Mouse (Mus musculus): ENCODE measurements at regions not wholly inside any gene's neighbourhood (a gene's known extent, or its start where the extent isn't known, plus 50 kb on each side); places are given as distances from the start of the nearest gene placed in this dataset.

- no peaks in the 10 kb centered on the region for H3K4me1 ChIP-seq (ENCODE audit: insufficient read depth, low read length)
- TF ChIP-seq CTCF (IDR thresholded peaks at IDR 0.05; ENCODE audit: low read depth), result no peak
- ATAC-seq (no peak), DNase-seq (ENCODE audit: low spot score) (no peak)
- WGBS, result 38% methylated on average over 4 of the region's 4 CpGs
- H3K4me3 ChIP-seq (ENCODE audit: low read length), result no peak overlapping the region
- no peaks in the 10 kb centered on the region for H3K9me3 ChIP-seq (ENCODE audit: low read length)
- H3K4me2 ChIP-seq (ENCODE audit: low read depth, low read length), result no peak overlapping the region
- no peak overlapping the region for H3K27ac ChIP-seq
- no peaks in the 10 kb centered on the region for H3K27me3 ChIP-seq (ENCODE audit: insufficient read depth, low read length)
- no peaks in the 10 kb centered on the region for H3K36me3 ChIP-seq (ENCODE audit: insufficient read depth, low read length)
- no peak overlapping the region for H3K9ac ChIP-seq (replicated peaks; ENCODE audit: low read length)
These were observed 799.6 kb downstream of the Nr2f2 start for GRCm38 (mm10) chr7:69566949-69567348.

- Histone ChIP-seq H3K4me3 (ENCODE audit: low read length) (no peak overlapping the region), H3K9me3 (ENCODE audit: low read length) (no peaks in the 10 kb centered on the region), H3K36me3 (ENCODE audit: insufficient read depth, low read length) (no peaks in the 10 kb centered on the region), H3K4me1 (ENCODE audit: insufficient read depth, low read length) (no peaks in the 10 kb centered on the region), H3K4me2 (ENCODE audit: low read depth, low read length) (no peak overlapping the region), H3K27ac (no peak overlapping the region), H3K27me3 (ENCODE audit: insufficient read depth, low read length) (no peaks in the 10 kb centered on the region), H3K9ac (replicated peaks; ENCODE audit: low read length) (no peak overlapping the region)
- 92% methylated on average over 2 of the region's 2 CpGs for WGBS
- DNase-seq (ENCODE audit: low spot score) (no peak), ATAC-seq (no peak)
- no peak for TF ChIP-seq CTCF (IDR thresholded peaks at IDR 0.05; ENCODE audit: low read depth)
These were observed 802.1 kb downstream of the Nr2f2 start for GRCm38 (mm10) chr7:69564432-69564831.

GRCm38 (mm10) chr7:69554776-69555175, 805.7 kb upstream of the Arrdc4 start:
- Histone ChIP-seq H3K27ac (no peak overlapping the region), H3K4me1 (ENCODE audit: insufficient read depth, low read length) (no peaks in the 10 kb centered on the region), H3K27me3 (ENCODE audit: insufficient read depth, low read length) (no peaks in the 10 kb centered on the region), H3K9ac (replicated peaks; ENCODE audit: low read length) (no peak overlapping the region), H3K4me3 (ENCODE audit: low read length) (no peak overlapping the region), H3K4me2 (ENCODE audit: low read depth, low read length) (no peak overlapping the region), H3K9me3 (ENCODE audit: low read length) (no peaks in the 10 kb centered on the region), H3K36me3 (ENCODE audit: insufficient read depth, low read length) (no peaks in the 10 kb centered on the region)
- 55% methylated on average over 8 of the region's 8 CpGs for WGBS
- no peak for TF ChIP-seq CTCF (IDR thresholded peaks at IDR 0.05; ENCODE audit: low read depth)
- DNase-seq (ENCODE audit: low spot score) (peak; percentile 16), ATAC-seq (no peak)

- H3K4me1 ChIP-seq (ENCODE audit: insufficient read depth, low read length), result no peaks in the 10 kb centered on the region
- no peak overlapping the region for H3K27ac ChIP-seq
- H3K4me2 ChIP-seq (ENCODE audit: low read depth, low read length), result no peak overlapping the region
- no peaks in the 10 kb centered on the region for H3K36me3 ChIP-seq (ENCODE audit: insufficient read depth, low read length)
- H3K4me3 ChIP-seq (ENCODE audit: low read length), result no peak overlapping the region
- H3K9me3 ChIP-seq (ENCODE audit: low read length), result no peaks in the 10 kb centered on the region
- WGBS, result 69% methylated on average over 6 of the region's 6 CpGs
- DNase-seq (ENCODE audit: low spot score) (no peak), ATAC-seq (no peak)
- TF ChIP-seq CTCF (IDR thresholded peaks at IDR 0.05; ENCODE audit: low read depth), result no peak
- H3K27me3 ChIP-seq (ENCODE audit: insufficient read depth, low read length), result no peaks in the 10 kb centered on the region
- no peak overlapping the region for H3K9ac ChIP-seq (replicated peaks; ENCODE audit: low read length)
These were observed 804.9 kb upstream of the Arrdc4 start for GRCm38 (mm10) chr7:69553981-69554380.

- H3K9ac ChIP-seq (replicated peaks; ENCODE audit: low read length), result no peak overlapping the region
- H3K9me3 ChIP-seq (ENCODE audit: low read length), result no peaks in the 10 kb centered on the region
- H3K27me3 ChIP-seq (ENCODE audit: insufficient read depth, low read length), result no peaks in the 10 kb centered on the region
- no peak for TF ChIP-seq CTCF (IDR thresholded peaks at IDR 0.05; ENCODE audit: low read depth)
- no peak overlapping the region for H3K4me3 ChIP-seq (ENCODE audit: low read length)
- DNase-seq (ENCODE audit: low spot score), result peak; percentile 3
- WGBS, result 83% methylated on average over 1 of the region's 1 CpGs
- no peaks in the 10 kb centered on the region for H3K4me1 ChIP-seq (ENCODE audit: insufficient read depth, low read length)
- peak; percentile 35; the same call in 1 of the 2 replicates for ATAC-seq
- no peaks in the 10 kb centered on the region for H3K36me3 ChIP-seq (ENCODE audit: insufficient read depth, low read length)
- no peak overlapping the region for H3K27ac ChIP-seq
- H3K4me2 ChIP-seq (ENCODE audit: low read depth, low read length), result no peak overlapping the region
These were observed 787.0 kb upstream of the Arrdc4 start for GRCm38 (mm10) chr7:69536072-69536471.

- H3K4me3 ChIP-seq (ENCODE audit: low read length), result no peak overlapping the region
- no peaks in the 10 kb centered on the region for H3K27me3 ChIP-seq (ENCODE audit: insufficient read depth, low read length)
- no peak overlapping the region for H3K4me2 ChIP-seq (ENCODE audit: low read depth, low read length)
- no peaks in the 10 kb centered on the region for H3K9me3 ChIP-seq (ENCODE audit: low read length)
- ATAC-seq (no peak), DNase-seq (ENCODE audit: low spot score) (no peak)
- H3K9ac ChIP-seq (replicated peaks; ENCODE audit: low read length), result no peak overlapping the region
- no peak for TF ChIP-seq CTCF (IDR thresholded peaks at IDR 0.05; ENCODE audit: low read depth)
- no peak overlapping the region for H3K27ac ChIP-seq
- H3K4me1 ChIP-seq (ENCODE audit: insufficient read depth, low read length), result no peaks in the 10 kb centered on the region
- 90% methylated on average over 2 of the region's 2 CpGs for WGBS
- no peaks in the 10 kb centered on the region for H3K36me3 ChIP-seq (ENCODE audit: insufficient read depth, low read length)
These were observed 764.9 kb upstream of the Arrdc4 start for GRCm38 (mm10) chr7:69513966-69514365.

- H3K4me3 ChIP-seq (ENCODE audit: low read length), result no peak overlapping the region
- peak overlapping the region; percentile 34; the same call in 1 of the 2 replicates for H3K4me2 ChIP-seq (ENCODE audit: low read depth, low read length)
- no peaks in the 10 kb centered on the region for H3K9me3 ChIP-seq (ENCODE audit: low read length)
- DNase-seq (ENCODE audit: low spot score) (peak; percentile 19), ATAC-seq (no peak)
- no peak for TF ChIP-seq CTCF (IDR thresholded peaks at IDR 0.05; ENCODE audit: low read depth)
- no peaks in the 10 kb centered on the region for H3K27me3 ChIP-seq (ENCODE audit: insufficient read depth, low read length)
- no peaks in the 10 kb centered on the region for H3K4me1 ChIP-seq (ENCODE audit: insufficient read depth, low read length)
- WGBS, result 59% methylated on average over 8 of the region's 8 CpGs
- no peak overlapping the region for H3K27ac ChIP-seq
- no peak overlapping the region for H3K9ac ChIP-seq (replicated peaks; ENCODE audit: low read length)
- H3K36me3 ChIP-seq (ENCODE audit: insufficient read depth, low read length), result no peaks in the 10 kb centered on the region
These were observed 761.3 kb upstream of the Arrdc4 start for GRCm38 (mm10) chr7:69510389-69510788.

All from hindbrain, postnatal 0 days (tissue).